Mouse (Mus musculus) hindbrain, embryonic 16.5 days (tissue): Measurements from ENCODE around the gene Dnajc16. TPM values are rescaled to one million over a fixed set of nuclear protein-coding genes. Genes with fewer than 3 reads are reported as not detected.

ENCODE experiments used
- ATAC-seq: fragments of 200-750 bp; cut with Nextera tagmentation; 2 replicates; pipeline ENCODE4 v1.8.0; 2017; ENCODE audit warnings: moderate TSS enrichment, moderate library complexity
- H3K27ac ChIP-seq: fragments of 300-500 bp; sonication (generic); 2 replicates; pipeline ENCODE4 v1.5.1; 2014; ENCODE audit warnings: low read depth, mild to moderate bottlenecking, control low read depth, low read length, moderate library complexity
- H3K27me3 ChIP-seq: fragments of 300-500 bp; sonication (generic); replicated peaks from 2 replicates; pipeline ENCODE4 v1.6.1; 2014; ENCODE audit warnings: low read length; ENCODE audit not compliant: control insufficient read depth, insufficient read depth
- H3K36me3 ChIP-seq: fragments of 300-500 bp; sonication (generic); 2 replicates; pipeline ENCODE4 v1.6.1; 2014; ENCODE audit warnings: mild to moderate bottlenecking, low read length, moderate library complexity, mixed read lengths; ENCODE audit not compliant: control insufficient read depth, insufficient read depth
- H3K4me1 ChIP-seq: fragments of 300-500 bp; sonication (generic); 2 replicates; pipeline ENCODE4 v1.6.1; 2014; ENCODE audit warnings: low read depth, low read length; ENCODE audit not compliant: control insufficient read depth, insufficient read depth
- H3K4me2 ChIP-seq: fragments of 300-500 bp; sonication (generic); 2 replicates; pipeline ENCODE4 v1.6.1; 2014; ENCODE audit warnings: mild to moderate bottlenecking, low read length, control low read depth, moderate library complexity
- H3K4me3 ChIP-seq: fragments of 300-500 bp; sonication (generic); 2 replicates; pipeline ENCODE4 v1.5.1; 2014; ENCODE audit warnings: mild to moderate bottlenecking, low read length, control low read depth, moderate library complexity
- H3K9ac ChIP-seq: fragments of 300-500 bp; sonication (generic); 2 replicates; pipeline ENCODE4 v1.6.1; 2014; ENCODE audit warnings: low read depth, mild to moderate bottlenecking, control low read depth, low read length, moderate library complexity
- H3K9me3 ChIP-seq: fragments of 300-500 bp; sonication (generic); 2 replicates; pipeline ENCODE4 v1.6.1; 2014; ENCODE audit warnings: mild to moderate bottlenecking, low read length, moderate library complexity; ENCODE audit not compliant: control insufficient read depth
- WGBS: fragments of 180-500 bp; shearing (Covaris S2); extraction: QIAGEN DNeasy Blood & Tissue Kit; methylation state at CpG from one replicate; pipeline ENCODE4 v1.1.7; 2014; 5-methylcytosine and 5-hydroxymethylcytosine counted together
- polyA plus RNA-seq: library from polyadenylated mRNA; unstranded; fragments of >200 nt; fragmentation: Nextera tagmentation; extraction: Ambion mirVana; gene quantifications from 2 replicates; pipeline ENCODE4 v1.2.1, GENCODE M21; 2015

The Dnajc16 gene
- polyA plus RNA-seq, 1 experiment from 2014 or later = 5.9 TPM

GRCm38 (mm10) chr4:141809850-141810464 is 19.2 kb upstream of the Dnajc16 start:
- H3K4me3 ChIP-seq = no peak overlapping the region
- peaks cover 58% of the 10 kb centered on the region for H3K36me3 ChIP-seq
- ATAC-seq = peak; percentile 72
- H3K4me2 ChIP-seq = no peak overlapping the region
- no peak overlapping the region for H3K9ac ChIP-seq
- no peaks in the 10 kb centered on the region for H3K4me1 ChIP-seq
- H3K9me3 ChIP-seq = no peaks in the 10 kb centered on the region
- H3K27ac ChIP-seq = no peak overlapping the region
- no peaks in the 10 kb centered on the region for H3K27me3 ChIP-seq
- 77% methylated on average over 8 of the region's 8 CpGs for WGBS

GRCm38 (mm10) chr4:141805886-141806285 is 15.2 kb upstream of the Dnajc16 start:
- Histone ChIP-seq H3K9ac (no peak overlapping the region), H3K27me3 (no peaks in the 10 kb centered on the region), H3K9me3 (no peaks in the 10 kb centered on the region), H3K4me1 (no peaks in the 10 kb centered on the region), H3K4me3 (no peak overlapping the region), H3K4me2 (no peak overlapping the region), H3K27ac (no peak overlapping the region), H3K36me3 (peaks cover 43% of the 10 kb centered on the region)
- 94% methylated on average over 8 of the region's 8 CpGs for WGBS
- ATAC-seq = no peak

DNA sequence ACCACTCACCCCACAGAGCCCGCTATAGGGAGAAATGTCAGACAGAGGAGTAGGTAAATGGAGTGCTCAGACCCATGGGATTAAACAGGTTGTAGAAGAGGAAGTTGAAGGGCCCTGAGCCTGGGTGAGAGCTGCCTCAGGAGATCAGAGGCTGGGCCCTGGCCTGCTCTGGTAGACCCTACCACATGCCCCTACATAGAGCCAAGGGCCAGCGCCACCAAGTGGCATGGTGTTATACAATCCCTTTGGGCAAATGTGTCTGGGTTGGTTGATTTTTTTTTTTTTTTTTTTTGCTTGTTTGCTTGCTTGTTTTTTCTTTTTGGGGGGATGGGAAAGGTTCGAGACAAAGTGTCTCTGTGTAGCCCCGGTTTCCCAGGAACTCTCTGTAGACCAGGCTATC is 13.4 kb upstream of the Dnajc16 start:
- Histone ChIP-seq H3K36me3 (peaks cover 37% of the 10 kb centered on the region), H3K9me3 (no peaks in the 10 kb centered on the region), H3K4me3 (no peak overlapping the region), H3K4me1 (no peaks in the 10 kb centered on the region), H3K27ac (no peak overlapping the region), H3K4me2 (no peak overlapping the region), H3K27me3 (no peaks in the 10 kb centered on the region), H3K9ac (no peak overlapping the region)
- ATAC-seq = no peak
- 97% methylated on average over 4 of the region's 4 CpGs for WGBS

- Histone ChIP-seq H3K27me3 (no peaks in the 10 kb centered on the region), H3K36me3 (peaks cover 6% of the 10 kb centered on the region; the same call in 1 of the 2 replicates), H3K4me1 (peaks cover 6% of the 10 kb centered on the region), H3K9ac (no peak overlapping the region), H3K4me3 (no peak overlapping the region), H3K27ac (no peak overlapping the region), H3K9me3 (no peaks in the 10 kb centered on the region), H3K4me2 (no peak overlapping the region)
- 97% methylated on average over 5 of the region's 5 CpGs for WGBS
- no peak for ATAC-seq
These were observed 6.8 kb upstream of the Dnajc16 start for GRCm38 (mm10) chr4:141797545-141797944.

DNA sequence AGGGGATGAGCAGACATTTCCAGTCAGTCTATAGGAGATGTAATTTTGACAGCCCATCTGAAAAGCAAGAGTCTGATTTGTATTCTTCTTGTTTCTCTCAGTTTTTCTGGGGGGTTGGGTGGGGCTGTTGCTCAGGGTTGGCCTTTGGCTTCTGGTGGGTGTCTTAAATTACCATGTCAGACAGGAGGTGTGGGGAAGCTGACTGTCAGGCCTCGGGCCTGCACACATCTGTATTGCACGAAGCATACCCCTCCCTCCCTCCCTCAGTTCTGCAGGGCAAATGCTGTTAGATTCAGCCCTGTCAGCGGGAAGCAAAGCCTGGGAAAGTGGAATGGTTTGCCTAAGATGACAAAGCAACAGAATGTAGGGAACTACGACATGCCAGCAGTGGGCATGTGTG is 6.2 kb upstream of the Dnajc16 start:
- 84% methylated on average over 4 of the region's 4 CpGs for WGBS
- H3K9me3 ChIP-seq = no peaks in the 10 kb centered on the region
- H3K4me3 ChIP-seq = no peak overlapping the region
- no peaks in the 10 kb centered on the region for H3K27me3 ChIP-seq
- H3K4me2 ChIP-seq = no peak overlapping the region
- no peak for ATAC-seq
- no peak overlapping the region for H3K27ac ChIP-seq
- peaks cover 6% of the 10 kb centered on the region for H3K4me1 ChIP-seq
- H3K9ac ChIP-seq = no peak overlapping the region
- H3K36me3 ChIP-seq = peaks cover 6% of the 10 kb centered on the region; the same call in 1 of the 2 replicates

DNA sequence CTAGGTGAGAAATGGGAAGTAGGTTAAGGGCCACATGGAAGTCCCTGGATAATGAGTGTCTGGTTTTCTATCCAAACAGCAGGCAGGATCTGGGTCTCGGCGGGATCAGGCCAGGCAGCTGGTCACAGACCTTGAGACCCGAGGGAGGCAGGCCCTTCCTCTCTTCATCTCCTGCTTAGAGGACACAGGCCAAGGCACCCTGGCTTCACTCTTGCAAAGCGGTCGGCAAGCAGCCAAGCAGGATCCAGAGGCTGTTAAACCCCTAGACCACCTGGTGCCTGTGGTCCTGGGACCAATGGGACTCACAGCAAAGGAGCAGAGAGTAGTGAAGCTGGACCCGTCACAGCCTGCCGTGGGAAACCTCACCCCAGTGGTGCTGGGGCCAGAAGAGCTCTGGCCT is 5.6 kb upstream of the Dnajc16 start:
- peaks cover 6% of the 10 kb centered on the region for H3K4me1 ChIP-seq
- H3K27ac ChIP-seq = no peak overlapping the region
- peaks cover 6% of the 10 kb centered on the region; the same call in 1 of the 2 replicates for H3K36me3 ChIP-seq
- no peak for ATAC-seq
- no peaks in the 10 kb centered on the region for H3K9me3 ChIP-seq
- 84% methylated on average over 7 of the region's 7 CpGs for WGBS
- H3K9ac ChIP-seq = no peak overlapping the region
- no peak overlapping the region for H3K4me3 ChIP-seq
- no peaks in the 10 kb centered on the region for H3K27me3 ChIP-seq
- H3K4me2 ChIP-seq = no peak overlapping the region

GRCm38 (mm10) chr4:141794152-141794535 is 3.4 kb upstream of the Dnajc16 start:
- Histone ChIP-seq H3K9me3 (no peaks in the 10 kb centered on the region), H3K36me3 (peaks cover 6% of the 10 kb centered on the region; the same call in 1 of the 2 replicates), H3K4me3 (peak overlapping the region; percentile 77), H3K4me2 (peak overlapping the region; percentile 67), H3K4me1 (peaks cover 11% of the 10 kb centered on the region), H3K27ac (peak overlapping the region; percentile 96), H3K27me3 (no peaks in the 10 kb centered on the region), H3K9ac (peak overlapping the region; percentile 82)
- no peak for ATAC-seq
- WGBS = 11% methylated on average over 5 of the region's 5 CpGs

DNA sequence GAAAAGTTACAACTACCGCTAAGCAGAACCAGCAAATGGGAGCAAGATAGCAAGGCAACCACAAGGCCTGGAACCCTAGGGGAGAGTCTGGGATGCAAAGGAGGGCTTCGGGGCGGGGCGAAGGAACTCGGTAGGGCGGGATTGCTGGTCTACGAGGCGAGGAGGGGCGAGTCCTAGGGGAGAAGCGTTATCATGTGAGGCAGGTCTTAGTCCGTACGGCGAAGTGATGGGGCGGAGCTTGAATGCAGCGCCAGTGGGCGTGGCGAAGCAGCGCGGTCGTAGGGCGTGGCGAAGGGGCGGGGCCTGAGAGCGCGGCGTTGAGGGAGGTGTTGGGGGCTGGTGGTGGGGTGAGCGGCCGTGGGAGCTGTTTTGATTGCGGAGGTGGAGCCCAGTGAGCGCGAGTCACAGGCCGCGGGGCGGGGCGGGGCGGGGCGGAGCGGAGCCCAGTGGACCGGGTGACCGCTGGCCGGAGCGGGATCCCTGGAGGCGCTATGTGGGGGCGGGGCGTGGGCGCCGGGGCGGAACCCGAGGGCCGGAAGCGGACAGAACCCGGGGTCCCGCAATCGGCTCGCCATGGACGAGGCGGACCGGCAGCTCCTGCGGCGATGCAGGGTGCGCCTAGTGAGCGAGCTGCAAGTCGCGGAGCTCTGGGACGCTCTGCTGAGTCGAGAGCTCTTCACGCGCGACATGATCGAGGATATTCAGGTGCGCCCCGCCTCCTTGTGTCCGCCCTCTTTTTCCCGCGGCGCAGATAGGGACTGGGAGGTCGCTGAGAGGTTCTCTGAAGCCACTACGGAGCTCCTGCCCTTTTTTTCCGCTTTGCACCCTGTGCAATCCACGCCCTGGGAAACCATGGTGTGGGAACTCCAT is 2.8 kb upstream of the Dnajc16 start, which contains the start of gene Casp9:
TSS of gene Casp9 (plus strand) at position 331 of the 870 bp plus-strand sequence.
- Histone ChIP-seq H3K9me3 (no peaks in the 10 kb centered on the region), H3K4me3 (peak within 1 kb of the TSS; percentile 77), H3K4me1 (peaks cover 11% of the 10 kb centered on the region), H3K36me3 (peaks cover 6% of the 10 kb centered on the region; the same call in 1 of the 2 replicates), H3K27me3 (no peaks in the 10 kb centered on the region), H3K4me2 (peak within 1 kb of the TSS; percentile 67), H3K27ac (peak within 1 kb of the TSS; percentile 96), H3K9ac (peak within 1 kb of the TSS; percentile 82)
- under 1% methylated on average over 67 of the region's 80 CpGs for WGBS
- ATAC-seq = peak; percentile 70
